In genomic region chr12:108765751-108766221, GRCm38 (mm10) we compare ENCODE assay signal across 8 mouse cellular contexts. TPM values are rescaled to one million over a fixed set of nuclear protein-coding genes. Genes with fewer than 3 reads are reported as not detected.
DNase-seq lines count a peak whose midpoint lies in the region; ATAC-seq and TF ChIP-seq lines count a peak whose summit lies in the region.

No protein-coding gene starts in this region.

- no peaks in the 10 kb centered on the region for H3K27me3 ChIP-seq in C2C12 (ENCODE audit: control insufficient read depth, insufficient read depth, insufficient read length)
- H3K27me3 ChIP-seq in heart, adult 2 months (ENCODE audit: control insufficient read depth, insufficient read depth, low read length) = no peaks in the 10 kb centered on the region
- H3K27me3 ChIP-seq in lung, embryonic 15.5 days = no peaks in the 10 kb centered on the region

- peak overlapping the region; percentile 11 for H3K4me3 ChIP-seq in C2C12 (ENCODE audit: insufficient read depth, poor library complexity, severe bottlenecking)
- peak overlapping the region; percentile 47 for H3K4me3 ChIP-seq in heart, adult 2 months
- peak overlapping the region; percentile 34 for H3K4me3 ChIP-seq in lung, embryonic 15.5 days

- H3K79me3 ChIP-seq in C2C12 (ENCODE audit: low read depth) = no peaks in the 10 kb centered on the region

- H3K9ac ChIP-seq in heart, adult 2 months (ENCODE audit: low read depth, low read length) = peak overlapping the region; percentile 61
- H3K9ac ChIP-seq in lung, embryonic 15.5 days = peak overlapping the region; percentile 26; the same call in 1 of the 2 replicates

- peak overlapping the region; percentile 50 for H3ac ChIP-seq in C2C12 (ENCODE audit: control insufficient read depth, insufficient read length, low read depth)

- no peaks in the 10 kb centered on the region for H3K9me3 ChIP-seq in lung, embryonic 15.5 days

- 11% methylated on average over 14 of the region's 14 CpGs for WGBS in heart, adult 2 months
- WGBS in lung, embryonic 15.5 days = 14% methylated on average over 14 of the region's 14 CpGs

- peaks cover 7% of the 10 kb centered on the region for H3K4me1 ChIP-seq in heart, adult 2 months (ENCODE audit: control insufficient read depth, insufficient read depth, low read length)
- peaks cover 20% of the 10 kb centered on the region for H3K4me1 ChIP-seq in lung, embryonic 15.5 days

- 0 out of 2 replicates have a peak, but pooled peaks have one; percentile 53 for TF ChIP-seq EP300 in heart, adult 2 months (IDR thresholded peaks at IDR 0.05; ENCODE audit: insufficient read depth, low read depth, low read length)

- peak overlapping the region; percentile 84 for H3K27ac ChIP-seq in heart, adult 2 months
- H3K27ac ChIP-seq in lung, embryonic 15.5 days = peak overlapping the region; percentile 79

- H3K4me2 ChIP-seq in lung, embryonic 15.5 days = peak overlapping the region; percentile 64

- no peaks in the 10 kb centered on the region for H3K79me2 ChIP-seq in C2C12 (ENCODE audit: control insufficient read depth, insufficient read depth)
- H3K79me2 ChIP-seq in heart, adult 2 months (replicated peaks; ENCODE audit: control insufficient read depth, insufficient read depth, low read length) = no peaks in the 10 kb centered on the region

- no peaks in the 10 kb centered on the region for H3K36me3 ChIP-seq in C2C12 (ENCODE audit: control insufficient read depth, insufficient read depth)
- H3K36me3 ChIP-seq in heart, adult 2 months (ENCODE audit: control insufficient read depth, insufficient read depth, low read length) = no peaks in the 10 kb centered on the region
- H3K36me3 ChIP-seq in lung, embryonic 15.5 days = no peaks in the 10 kb centered on the region

- no peak for TF ChIP-seq CTCF in C2C12 (IDR thresholded peaks at IDR 0.05; ENCODE audit: control insufficient read depth, insufficient read depth, insufficient read length)
- no peak for TF ChIP-seq CTCF in heart, adult 2 months (IDR thresholded peaks at IDR 0.05)

- ATAC-seq in lung, embryonic 15.5 days (ENCODE audit: borderline replicate concordance, extremely low read depth, low FRiP score, low TSS enrichment) = peak; percentile 57; the same call in 1 of the 2 replicates
- peak; percentile 56 for ATAC-seq in neutrophil, adult 5-6 weeks (ENCODE audit: extremely low read depth, insufficient number of reproducible peaks, low FRiP score, poor library complexity, severe bottlenecking)

- intact Hi-C loops in heart, adult 2 months (cut with DNase I) = loop anchor here (2.0 kb wide), 1 partner anchor 27 kb away; the partner anchor contains the start of gene Yy1

- peak; percentile 68 to 87 for DNase-seq in adrenal gland, adult (ENCODE audit: inconsistent age in 2 of 2, low spot score in 1 of 2)
- peak; percentile 55 for DNase-seq in embryo, embryonic 11 days
- peak; percentile 85 to 89 for DNase-seq in heart, adult 2 months
- peak; percentile 80 for DNase-seq in kidney, adult 18-20 months
- DNase-seq in urinary bladder, postnatal 36 days (ENCODE audit: low spot score in 2 of 2) = peak; percentile 77 to 88

- TF ChIP-seq POLR2A in heart, adult 2 months (IDR thresholded peaks at IDR 0.05; ENCODE audit: insufficient read depth, low read depth, low read length) = peak; percentile 91

TF ChIP-seq in C2C12, 6 proteins besides CTCF, POLR2A, EP300 and RAD21:
- TF ChIP-seq FOSL1 (IDR thresholded peaks at IDR 0.05; ENCODE audit: insufficient read depth, low read length, poor library complexity, severe bottlenecking) = no peak
- no peak for TF ChIP-seq CEBPB (IDR thresholded peaks at IDR 0.05; ENCODE audit: low read depth)
- no peak for TF ChIP-seq MAX (IDR thresholded peaks at IDR 0.05)
- TF ChIP-seq MYOG (IDR thresholded peaks at IDR 0.05; ENCODE audit: control insufficient read depth, extremely low read depth, insufficient read length) = no peak
- no peak for TF ChIP-seq USF1 (IDR thresholded peaks at IDR 0.05; ENCODE audit: low read depth)
- no peak for TF ChIP-seq MYOD1 (IDR thresholded peaks at IDR 0.05; ENCODE audit: control insufficient read depth, insufficient read length, low read depth)
TF ChIP-seq in C2C12: peak in this region for 0.

RNA-seq across cellular contexts. Expression of gene Yy1, which starts 27.0 kb away (rescaled TPM):
- polyA plus RNA-seq in C2C12 (2012; fragmentation: generic; extraction: Trizol) = 13.9 TPM
- total RNA-seq in heart, adult 2 months (2021) = 10 to 100 TPM; 34.4 to 38.8 TPM
- polyA plus RNA-seq in heart, adult 2 months (2012; rRNA removed) = 7.1 and 10.3 TPM in 2 replicates
- polyA plus RNA-seq in lung, embryonic 15.5 days (2015; fragmentation: Nextera tagmentation; extraction: Ambion mirVana) = 19.3 and 21.6 TPM in 2 replicates
- 67.2 and 70.1 TPM in 2 replicates for total RNA-seq in neutrophil, adult 5-6 weeks (2017)

Comparison
In these comparisons a context has a peak if more than half of its experiments do, and no peak if none do; other contexts are left out.
1. Peak in every context shown above with its lines: DNase-seq, ATAC-seq, H3K4me3 ChIP-seq and H3K27ac ChIP-seq.